Mouse (Mus musculus): ENCODE data around the gene Exoc3l2.

GRCm38 (mm10) chr7:19501658-19502057, 38.5 kb downstream of the Exoc3l2 start:
- TF ChIP-seq CTCF (IDR thresholded peaks at IDR 0.05; ENCODE audit: borderline replicate concordance, insufficient read depth, low read length) (no peak), POLR2A (IDR thresholded peaks at IDR 0.05; ENCODE audit: low read depth, low read length) (no peak)
